Mouse (Mus musculus) v-Abl transformed pro-B cells (cell line): ENCODE data around the gene Lrrc26.

Experiments
- in situ Hi-C, 2 experiments: fragments of 400-800 bp; cut with MboI; formaldehyde crosslinking; loops; one replicate each; pipeline ENCODE4 v1.15.1; 2025; ENCODE audit not compliant: unreplicated experiment in 2 of 2

The Lrrc26 gene

GRCm38 (mm10) chr2:25291184-25292053 lies 1.7 kb downstream of the Lrrc26 start:
- in situ Hi-C loops = no loop called here

- in situ Hi-C loops = no loop called here
Observed at GRCm38 (mm10) chr2:25292054-25292544, 2.4 kb downstream of the Lrrc26 start.

- in situ Hi-C loops = no loop called here
Observed at GRCm38 (mm10) chr2:25292856-25293255, 3.1 kb downstream of the Lrrc26 start.

- in situ Hi-C loops = no loop called here
Observed at GRCm38 (mm10) chr2:25293706-25294105, 4.0 kb downstream of the Lrrc26 start.

GRCm38 (mm10) chr2:25297093-25297492 lies 7.4 kb downstream of the Lrrc26 start:
- in situ Hi-C loops = no loop called here

GRCm38 (mm10) chr2:25298046-25298445 lies 8.3 kb downstream of the Lrrc26 start:
- in situ Hi-C loops = no loop called here

- in situ Hi-C loops = no loop called here
Observed at GRCm38 (mm10) chr2:25303452-25303851, 13.7 kb downstream of the Lrrc26 start.

- in situ Hi-C loops = no loop called here
Observed at GRCm38 (mm10) chr2:25303931-25304656, 14.4 kb downstream of the Lrrc26 start.

- in situ Hi-C loops = no loop called here
Observed at GRCm38 (mm10) chr2:25304657-25305541, 15.2 kb downstream of the Lrrc26 start.

- in situ Hi-C loops = no loop called here
Observed at GRCm38 (mm10) chr2:25305587-25306359, 16.1 kb downstream of the Lrrc26 start.

- in situ Hi-C loops = no loop called here
Observed at GRCm38 (mm10) chr2:25310180-25310579, 20.5 kb downstream of the Lrrc26 start.

GRCm38 (mm10) chr2:25310969-25311368 lies 21.3 kb downstream of the Lrrc26 start:
- in situ Hi-C loops = no loop called here

GRCm38 (mm10) chr2:25311491-25311891 lies 21.8 kb downstream of the Lrrc26 start:
- in situ Hi-C loops = no loop called here

GRCm38 (mm10) chr2:25318119-25318966 lies 28.6 kb downstream of the Lrrc26 start:
- in situ Hi-C loops = no loop called here

GRCm38 (mm10) chr2:25318971-25319773 lies 29.5 kb downstream of the Lrrc26 start, which contains the start of gene Grin1:
Gene Grin1, minus strand, starts transcription at chr2:25319187.
- in situ Hi-C loops = no loop called here

GRCm38 (mm10) chr2:25320084-25320483 lies 30.4 kb downstream of the Lrrc26 start:
- in situ Hi-C loops = loop anchor here in 1 of 2 experiments (10.0 kb wide), 1 partner anchor 185 kb away; no protein-coding TSS in a partner anchor

- in situ Hi-C loops = loop anchor here in 1 of 2 experiments (10.0 kb wide), 1 partner anchor 191 kb away; no protein-coding TSS in a partner anchor
Observed at GRCm38 (mm10) chr2:25326036-25326435, 36.3 kb downstream of the Lrrc26 start.

GRCm38 (mm10) chr2:25328440-25328839 lies 38.7 kb downstream of the Lrrc26 start:
- in situ Hi-C loops = loop anchor here in 1 of 2 experiments (10.0 kb wide), 1 partner anchor 194 kb away; no protein-coding TSS in a partner anchor
